Mouse (Mus musculus): ENCODE data around the gene Ptgis. TPM values are rescaled to one million over a fixed set of nuclear protein-coding genes. Genes with fewer than 3 reads are reported as not detected.

The Ptgis gene
- polyA plus RNA-seq, 1 experiment from 2014 or later, result 0.13 TPM

GRCm38 (mm10) chr2:167233771-167234170 lies 6.6 kb downstream of the Ptgis start:
- ChIA-PET POLR2A (no interaction called here), CTCF (no interaction called here)
- no peaks in the 10 kb centered on the region for H3K27me3 ChIP-seq
- DNase-seq (ENCODE audit: low read depth, low spot score), result no peak
- in situ Hi-C loops (cut with MboI; ENCODE audit: low pct_unique_long_range_greater_than_20kb), result no loop called here
- TF ChIP-seq CTCF (IDR thresholded peaks at IDR 0.05), result no peak
- no peak for ATAC-seq

GRCm38 (mm10) chr2:167233009-167233335 lies 7.4 kb downstream of the Ptgis start:
- no peaks in the 10 kb centered on the region for H3K27me3 ChIP-seq
- ATAC-seq (no peak), DNase-seq (ENCODE audit: low read depth, low spot score) (no peak)
- ChIA-PET POLR2A (no interaction called here), CTCF (no interaction called here)
- in situ Hi-C loops (cut with MboI; ENCODE audit: low pct_unique_long_range_greater_than_20kb), result no loop called here
- no peak for TF ChIP-seq CTCF (IDR thresholded peaks at IDR 0.05)

- H3K27me3 ChIP-seq, result no peaks in the 10 kb centered on the region
- in situ Hi-C loops (cut with MboI; ENCODE audit: low pct_unique_long_range_greater_than_20kb), result no loop called here
- DNase-seq (ENCODE audit: low read depth, low spot score) (peak; percentile 68), ATAC-seq (peak; percentile 90)
- POLR2A ChIA-PET, result no interaction called here
- no peak for TF ChIP-seq CTCF (IDR thresholded peaks at IDR 0.05)
- CTCF ChIA-PET, result interaction anchor here (2.6 to 6.5 kb wide), 2 partner anchors 10 to 48 kb away, joined by 7 to 35 read pairs; no protein-coding TSS in a partner anchor
Observed at GRCm38 (mm10) chr2:167232132-167233008, 8.0 kb downstream of the Ptgis start.

- in situ Hi-C loops (cut with MboI; ENCODE audit: low pct_unique_long_range_greater_than_20kb), result no loop called here
- ATAC-seq (no peak), DNase-seq (ENCODE audit: low read depth, low spot score) (no peak)
- POLR2A ChIA-PET, result interaction anchor here (0.9 kb wide), 1 partner anchor 191 kb away, joined by 4 read pairs; the partner anchor contains the start of gene Slc9a8
- no peak for TF ChIP-seq CTCF (IDR thresholded peaks at IDR 0.05)
- H3K27me3 ChIP-seq, result no peaks in the 10 kb centered on the region
- CTCF ChIA-PET, result interaction anchor here (2.6 to 6.5 kb wide), 2 partner anchors 8 to 49 kb away, joined by 7 to 35 read pairs; no protein-coding TSS in a partner anchor
Observed at GRCm38 (mm10) chr2:167230554-167230953, 9.8 kb downstream of the Ptgis start.

GRCm38 (mm10) chr2:167224937-167225336 lies 15.5 kb downstream of the Ptgis start:
- ChIA-PET POLR2A (interaction anchor here (0.6 kb wide), 1 partner anchor 52 kb away, joined by 3 read pairs; no protein-coding TSS in a partner anchor), CTCF (interaction anchor here (0.9 kb wide), 1 partner anchor 193 kb away, joined by 3 read pairs; no protein-coding TSS in a partner anchor)
- in situ Hi-C loops (cut with MboI; ENCODE audit: low pct_unique_long_range_greater_than_20kb), result loop anchor here (5.0 kb wide), 2 partner anchors 52 to 197 kb away; partner anchors contain the start of gene Slc9a8
- H3K27me3 ChIP-seq, result no peaks in the 10 kb centered on the region
- ATAC-seq (no peak), DNase-seq (ENCODE audit: low read depth, low spot score) (no peak)
- no peak for TF ChIP-seq CTCF (IDR thresholded peaks at IDR 0.05)

GRCm38 (mm10) chr2:167224194-167224593 lies 16.2 kb downstream of the Ptgis start:
- TF ChIP-seq CTCF (IDR thresholded peaks at IDR 0.05), result no peak
- ATAC-seq (no peak), DNase-seq (ENCODE audit: low read depth, low spot score) (no peak)
- H3K27me3 ChIP-seq, result no peaks in the 10 kb centered on the region
- POLR2A ChIA-PET, result interaction anchor here (0.6 kb wide), 1 partner anchor 52 kb away, joined by 3 read pairs; no protein-coding TSS in a partner anchor
- CTCF ChIA-PET, result interaction anchor here (0.9 to 5.6 kb wide), 2 partner anchors 55 to 194 kb away, joined by 3 to 88 read pairs; no protein-coding TSS in a partner anchor
- in situ Hi-C loops (cut with MboI; ENCODE audit: low pct_unique_long_range_greater_than_20kb), result loop anchor here (5.0 kb wide), 1 partner anchor 53 kb away; no protein-coding TSS in a partner anchor

- ChIA-PET CTCF (interaction anchor here (0.9 to 5.6 kb wide), 19 partner anchors 9 to 286 kb away, joined by 3 to 88 read pairs (median 6); no protein-coding TSS in a partner anchor), POLR2A (interaction anchor here (1.5 kb wide), 1 partner anchor 198 kb away, joined by 4 read pairs; no protein-coding TSS in a partner anchor)
- TF ChIP-seq CTCF (IDR thresholded peaks at IDR 0.05), result peak; percentile 97
- ATAC-seq, result no peak
- no peak for DNase-seq (ENCODE audit: low read depth, low spot score)
- H3K27me3 ChIP-seq, result no peaks in the 10 kb centered on the region
- in situ Hi-C loops (cut with MboI; ENCODE audit: low pct_unique_long_range_greater_than_20kb), result loop anchor here (5.0 kb wide), 1 partner anchor 55 kb away; no protein-coding TSS in a partner anchor
Observed at GRCm38 (mm10) chr2:167222152-167222551, 18.3 kb downstream of the Ptgis start.

- no peak for TF ChIP-seq CTCF (IDR thresholded peaks at IDR 0.05)
- H3K27me3 ChIP-seq, result no peaks in the 10 kb centered on the region
- in situ Hi-C loops (cut with MboI; ENCODE audit: low pct_unique_long_range_greater_than_20kb), result loop anchor here (5.0 kb wide), 1 partner anchor 56 kb away; no protein-coding TSS in a partner anchor
- no peak for DNase-seq (ENCODE audit: low read depth, low spot score)
- ChIA-PET CTCF (interaction anchor here (1.1 to 5.6 kb wide), 16 partner anchors 10 to 287 kb away, joined by 3 to 88 read pairs (median 6); no protein-coding TSS in a partner anchor), POLR2A (no interaction called here)
- ATAC-seq, result no peak
Observed at GRCm38 (mm10) chr2:167221159-167221845, 19.1 kb downstream of the Ptgis start.

GRCm38 (mm10) chr2:167220736-167221135 lies 19.7 kb downstream of the Ptgis start:
- in situ Hi-C loops (cut with MboI; ENCODE audit: low pct_unique_long_range_greater_than_20kb), result loop anchor here (5.0 kb wide), 1 partner anchor 57 kb away; no protein-coding TSS in a partner anchor
- POLR2A ChIA-PET, result interaction anchor here (1.0 kb wide), 1 partner anchor 58 kb away, joined by 4 read pairs; no protein-coding TSS in a partner anchor
- no peak for ATAC-seq
- no peak for TF ChIP-seq CTCF (IDR thresholded peaks at IDR 0.05)
- CTCF ChIA-PET, result interaction anchor here (0.9 to 5.6 kb wide), 5 partner anchors 43 to 149 kb away, joined by 3 to 88 read pairs (median 11); no protein-coding TSS in a partner anchor
- DNase-seq (ENCODE audit: low read depth, low spot score), result no peak
- peaks cover under 1% of the 10 kb centered on the region for H3K27me3 ChIP-seq
